Mouse (Mus musculus): Measurements from ENCODE around the gene Ppp2r5e.

Ppp2r5e gene

DNA sequence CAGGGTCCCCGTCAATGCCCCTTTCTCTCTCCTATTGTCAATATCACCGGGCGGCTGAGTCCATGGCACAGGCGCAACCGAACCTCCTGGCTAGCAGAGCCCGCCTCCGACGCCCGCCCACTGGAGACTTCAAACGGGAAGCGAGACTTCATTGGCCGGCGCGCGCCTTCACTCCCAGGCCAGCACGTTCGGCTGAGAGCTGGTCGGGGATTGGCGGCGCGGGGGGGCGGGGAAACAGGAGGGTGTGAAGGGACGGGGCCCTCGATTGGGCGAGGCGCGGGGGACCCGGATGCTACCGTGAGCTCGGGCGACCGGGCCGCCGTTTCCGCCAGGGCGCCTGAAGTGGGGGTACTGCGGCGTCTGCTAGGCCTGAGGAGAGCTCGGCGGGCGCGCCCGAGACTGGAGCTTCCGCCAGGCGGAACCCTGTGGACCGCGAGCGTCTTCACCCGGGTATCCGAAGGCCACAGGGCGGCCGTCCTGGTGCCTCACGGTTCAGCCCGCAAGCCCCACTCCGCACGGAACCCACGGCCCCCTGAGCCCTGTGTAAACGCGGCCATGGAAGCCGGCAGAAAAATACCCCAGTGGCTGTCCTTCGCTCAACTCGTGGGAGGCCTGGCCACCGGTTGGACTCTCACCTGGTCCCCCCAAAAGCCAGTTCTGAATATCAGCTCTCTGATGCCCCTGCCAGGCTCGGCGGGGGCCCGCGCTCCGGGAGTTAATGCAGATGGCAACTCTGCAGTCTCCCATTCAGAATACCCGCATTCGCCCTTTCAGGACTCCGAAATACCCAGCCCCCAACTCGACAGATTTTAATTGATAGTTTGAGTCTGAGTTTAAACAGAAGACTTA, at the start of gene Ppp2r5e:
Ppp2r5e (minus strand) TSS at position 92 of the 849 bp plus-strand sequence.
- DNase-seq: peak; percentile 99

DNA sequence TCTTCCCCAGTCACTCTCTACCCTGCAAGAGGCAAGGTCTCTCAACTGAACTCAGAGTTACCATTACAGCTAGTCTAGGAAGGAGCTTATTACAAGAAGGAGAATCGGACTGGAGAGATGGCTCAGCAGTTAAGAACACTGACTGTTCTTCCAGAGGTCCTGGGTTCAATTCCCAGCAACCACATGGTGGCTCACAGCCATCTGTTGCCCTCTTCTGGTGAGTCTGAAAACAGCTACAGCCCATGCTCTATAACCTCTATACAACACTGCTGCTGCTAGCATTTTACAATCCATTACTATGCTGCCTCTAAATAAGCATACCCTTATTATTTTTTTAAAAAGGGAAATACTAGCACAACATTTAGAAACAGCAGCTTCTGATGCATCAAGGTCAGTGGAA, 49.7 kb upstream of the Ppp2r5e start:
- no peak for DNase-seq

DNA sequence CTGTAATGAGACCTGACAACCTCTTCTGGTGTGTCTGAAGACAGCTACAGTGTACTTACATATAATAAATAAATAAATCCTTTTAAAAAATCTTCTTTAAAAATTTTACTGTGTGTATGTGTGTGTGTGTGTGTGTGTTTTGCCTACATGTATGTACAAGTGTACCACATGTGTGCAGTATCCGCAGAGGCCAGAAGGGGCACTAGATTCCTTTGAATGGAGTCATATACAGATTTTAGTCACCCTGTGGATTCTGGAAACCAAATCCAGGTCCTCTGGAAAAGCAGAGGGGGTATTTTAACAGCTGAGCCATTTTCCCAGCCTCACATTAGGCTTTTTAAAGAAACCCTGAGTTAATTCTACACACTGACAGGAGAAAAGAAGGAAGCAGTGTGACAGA, 45.7 kb upstream of the Ppp2r5e start:
- no peak for DNase-seq

DNA sequence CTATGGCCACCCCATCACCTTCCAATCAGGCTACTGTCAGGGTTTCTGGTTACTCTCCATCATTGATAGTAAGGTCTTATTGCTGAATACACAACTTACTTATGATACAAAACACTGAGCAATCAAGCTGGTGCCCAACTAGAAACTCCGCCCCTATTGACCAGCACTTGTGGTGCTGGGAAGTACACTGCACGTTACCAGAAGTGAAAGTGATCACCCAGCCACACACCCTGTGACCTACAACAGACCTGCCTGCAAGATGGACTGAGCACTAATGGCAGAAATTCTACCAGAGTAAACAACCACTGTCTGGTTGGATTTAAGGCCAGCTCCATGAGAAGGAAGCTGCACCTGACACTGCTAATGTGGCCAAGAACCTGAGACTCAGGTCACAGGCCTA, 42.3 kb upstream of the Ppp2r5e start:
- DNase-seq: no peak

DNA sequence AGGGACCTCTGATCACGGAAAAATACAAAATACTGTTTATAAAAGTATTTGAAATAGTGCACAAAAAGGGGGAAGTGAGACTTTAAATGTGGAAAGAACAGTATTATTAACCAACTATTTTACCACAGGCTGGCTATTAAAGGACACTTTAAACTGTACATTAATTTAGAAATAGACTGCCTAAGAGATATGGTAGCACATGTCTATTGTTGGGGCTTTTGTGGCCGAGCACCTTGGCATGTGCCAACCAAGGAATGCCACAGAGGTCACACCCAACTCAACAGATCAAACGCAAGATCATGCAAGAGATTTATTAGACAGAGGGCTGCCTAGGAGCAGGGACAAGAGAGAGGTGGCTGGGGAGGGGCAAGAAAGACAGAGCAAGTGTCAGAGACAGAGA, 41.1 kb upstream of the Ppp2r5e start:
- no peak for DNase-seq

DNA sequence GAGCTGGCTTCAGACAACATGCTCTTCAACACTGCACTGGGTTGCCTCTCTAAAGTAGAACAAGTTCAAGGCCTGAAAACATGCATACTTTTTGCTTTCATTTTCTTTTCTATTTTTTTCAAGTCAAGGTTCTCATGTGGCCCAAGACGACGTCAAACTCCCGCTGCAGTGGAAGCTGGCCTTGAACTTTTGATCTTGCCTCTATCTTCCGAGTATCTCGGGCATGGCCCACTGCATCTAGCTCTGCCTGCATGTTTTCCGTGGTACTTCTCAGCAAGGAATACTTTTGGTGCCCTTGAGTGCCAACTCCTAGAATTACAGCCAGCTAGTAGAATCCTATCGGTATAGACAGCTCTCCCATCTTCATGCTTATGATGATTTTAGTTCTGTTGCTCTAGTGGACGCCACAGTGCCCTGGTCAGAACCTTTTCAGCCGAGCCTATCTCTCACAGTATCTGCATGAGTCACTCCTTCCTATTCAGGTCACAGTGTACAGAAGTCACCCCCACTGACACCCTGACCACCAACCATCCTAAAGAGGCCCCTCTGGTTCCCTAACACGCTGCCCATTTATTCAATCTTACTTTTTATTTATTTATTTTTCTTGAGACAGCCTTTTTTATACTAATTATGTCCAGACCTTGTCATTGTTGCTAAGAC, 39.9 kb upstream of the Ppp2r5e start:
- DNase-seq: no peak

DNA sequence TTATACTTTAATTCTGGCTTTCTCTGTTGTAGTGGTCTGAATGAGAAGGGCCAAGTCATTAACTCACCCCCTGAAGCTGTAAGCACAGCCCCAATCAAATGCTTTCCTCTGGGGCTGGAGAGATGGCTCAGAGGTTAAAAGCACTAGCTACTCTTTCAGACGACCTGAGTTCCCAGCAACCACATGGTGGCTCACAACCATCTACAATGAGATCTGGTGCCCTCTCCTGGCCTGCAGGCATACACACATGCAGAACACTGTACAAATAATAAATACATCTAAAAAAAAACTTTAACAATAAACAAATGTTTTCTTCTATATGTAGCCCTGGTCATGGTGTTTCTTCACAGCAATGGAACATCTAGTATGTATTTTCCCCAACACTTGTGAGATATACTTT, 33.6 kb upstream of the Ppp2r5e start:
- DNase-seq: no peak

DNA sequence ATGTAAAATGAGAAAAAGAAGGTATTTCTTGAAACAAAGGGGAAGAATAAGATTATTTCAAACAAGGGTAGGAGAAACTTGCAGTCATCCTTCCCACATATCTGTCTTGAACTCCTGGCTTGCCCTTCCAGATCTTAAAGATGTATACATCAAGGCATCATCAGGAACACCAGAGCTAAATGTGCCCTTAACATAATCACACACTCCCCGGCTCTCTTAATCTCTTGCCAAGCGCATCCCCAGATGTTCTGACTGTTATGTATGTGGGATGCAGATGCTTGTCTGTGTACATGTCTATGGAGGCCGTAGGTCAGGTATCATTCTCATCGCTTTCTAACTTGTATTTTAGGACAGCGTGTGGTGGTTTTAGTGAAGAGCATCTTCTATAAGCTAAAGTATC, 27.2 kb upstream of the Ppp2r5e start:
- DNase-seq: no peak

DNA sequence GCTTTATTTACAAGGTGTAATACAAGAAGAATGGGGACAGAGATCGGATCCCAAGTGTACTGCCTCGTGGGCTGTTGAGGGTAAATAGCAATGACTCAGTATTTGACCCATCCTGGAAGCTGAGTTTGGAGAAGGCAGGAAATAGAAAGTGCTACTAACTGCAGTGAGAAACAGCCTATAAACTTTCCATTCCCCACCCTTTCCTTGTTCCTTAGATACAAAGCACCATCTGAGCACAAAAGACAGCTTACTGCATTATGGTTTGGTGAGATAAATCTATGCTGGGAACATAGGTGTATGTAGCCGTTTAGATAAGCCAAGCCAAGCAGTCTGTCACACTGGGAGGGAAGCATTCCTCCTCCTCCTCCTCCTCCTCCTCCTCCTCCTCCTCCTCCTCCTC, 26.8 kb upstream of the Ppp2r5e start:
- no peak for DNase-seq

DNA sequence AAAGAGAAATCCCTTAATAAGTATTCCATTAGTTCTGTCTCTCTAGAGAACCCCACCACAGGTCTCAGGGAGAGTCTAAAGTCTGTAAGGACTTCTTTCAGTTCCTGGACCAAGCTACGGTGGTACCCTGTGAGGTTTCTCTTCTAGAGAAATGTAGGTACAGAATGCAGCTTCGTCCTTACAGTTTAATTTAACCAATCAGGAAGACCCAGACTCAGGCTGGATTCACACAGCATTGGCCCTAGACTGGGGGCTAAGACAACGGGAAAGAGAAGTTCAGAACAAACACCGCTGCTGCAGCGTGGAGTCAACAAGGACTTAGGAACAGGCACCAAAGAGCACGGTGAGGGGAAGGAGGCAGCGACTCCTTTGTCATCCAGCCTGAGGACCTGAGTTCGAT, 20.8 kb upstream of the Ppp2r5e start:
- no peak for DNase-seq

DNA sequence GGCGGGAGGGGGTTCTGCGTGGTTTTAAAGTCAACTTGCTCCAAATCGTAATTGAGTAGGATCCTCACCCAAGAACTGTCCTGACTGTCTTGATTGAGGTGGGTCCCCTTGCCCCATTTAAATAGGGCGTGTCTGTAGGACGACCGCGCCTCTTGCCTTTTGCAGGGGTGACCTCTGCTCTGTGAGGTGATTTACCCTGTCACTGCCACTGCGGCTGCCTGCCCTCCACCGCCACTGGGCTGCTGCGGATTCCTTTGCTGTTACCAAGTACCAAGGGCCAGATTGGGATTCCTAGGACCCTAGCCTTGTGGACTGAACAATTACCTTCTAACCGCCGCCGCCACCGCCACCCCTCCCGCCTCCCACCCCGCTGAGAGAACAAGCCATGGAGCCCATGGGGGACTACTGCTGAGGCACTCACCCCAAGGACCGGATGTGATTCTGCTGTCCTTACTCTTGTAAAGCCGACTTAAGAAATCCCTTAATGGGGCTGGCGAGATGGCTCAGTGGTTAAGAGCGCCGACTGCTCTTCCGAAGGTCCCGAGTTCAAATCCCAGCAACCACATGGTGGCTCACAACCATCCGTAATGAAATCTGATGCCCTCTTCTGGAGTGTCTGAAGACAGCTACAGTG, 20.2 kb upstream of the Ppp2r5e start:
- DNase-seq: peak; percentile 31

DNA sequence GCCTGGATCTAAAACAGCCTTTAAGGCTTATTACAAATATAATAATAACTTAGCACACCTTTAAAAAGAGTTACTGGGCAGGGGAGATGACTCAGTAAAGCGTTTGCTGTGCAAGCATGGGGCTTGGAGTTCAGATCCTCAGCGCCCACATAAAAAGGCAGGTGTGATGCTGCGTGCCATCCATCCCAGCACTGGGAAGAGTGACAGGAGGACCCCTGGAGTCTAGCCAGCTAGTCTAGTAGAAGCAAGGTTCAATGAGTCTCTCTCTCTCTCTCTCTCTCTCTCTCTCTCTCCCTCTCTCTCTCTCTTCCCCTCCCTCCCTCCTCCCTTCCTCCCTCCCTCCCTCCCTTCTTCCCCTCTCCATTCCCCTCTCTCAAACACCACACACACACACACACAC, 19.5 kb upstream of the Ppp2r5e start:
- no peak for DNase-seq

DNA sequence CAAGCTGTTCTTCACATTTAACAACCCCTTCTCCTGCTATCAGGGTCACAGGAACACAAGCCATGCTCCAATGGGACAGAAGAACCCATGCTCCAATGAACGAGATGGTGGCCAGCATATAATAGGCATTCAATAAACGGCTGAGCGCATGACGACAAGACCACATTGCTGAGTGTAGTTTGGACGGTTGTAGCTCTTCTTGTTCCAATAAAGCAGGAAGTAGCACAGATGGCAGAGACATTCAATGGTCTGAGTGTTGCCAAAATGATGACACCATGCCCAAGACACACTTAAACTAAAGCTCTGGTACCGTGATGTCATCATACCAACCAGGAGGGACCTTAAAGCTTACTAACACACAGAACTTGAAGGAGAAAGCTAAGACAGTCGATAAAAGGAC, 16.7 kb upstream of the Ppp2r5e start:
- no peak for DNase-seq

DNA sequence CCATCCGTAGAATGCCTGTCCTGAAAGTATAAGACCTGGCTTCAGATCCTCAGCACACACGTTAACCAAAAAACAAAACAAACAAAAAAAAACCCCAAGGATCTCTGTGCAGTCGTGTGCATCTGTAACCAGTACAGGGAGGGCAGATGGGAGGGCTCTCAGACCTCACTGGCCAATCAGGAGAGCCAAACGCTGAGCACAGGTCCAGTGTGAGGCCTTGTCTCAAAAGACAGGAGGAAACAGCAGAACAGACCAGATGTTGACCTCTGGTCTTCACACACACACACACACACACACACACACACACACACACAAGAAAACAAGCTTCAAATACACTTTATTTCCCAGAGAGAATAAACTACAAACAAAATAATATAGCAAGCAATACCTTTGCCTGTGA, 3.4 kb upstream of the Ppp2r5e start:
- DNase-seq: peak; percentile 72

DNA sequence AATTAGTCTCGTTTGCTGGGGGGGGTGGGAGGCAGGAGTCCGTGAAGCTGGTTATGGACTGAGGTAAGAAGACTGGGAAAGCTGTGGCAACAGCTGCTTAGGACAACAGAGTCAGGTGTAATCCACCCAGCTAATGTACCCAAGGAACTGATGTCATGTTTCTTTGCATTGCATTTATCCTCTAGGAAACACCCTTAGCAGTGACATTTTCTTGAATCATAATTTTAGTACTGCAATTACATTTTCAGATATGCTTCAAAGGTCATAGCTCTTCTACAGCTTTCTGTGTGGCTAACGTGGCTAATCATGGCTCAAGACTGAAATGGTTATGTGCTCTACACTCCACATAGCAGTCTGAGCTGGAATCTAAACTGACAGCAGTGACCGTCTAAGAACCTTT, 2.9 kb upstream of the Ppp2r5e start:
- DNase-seq: no peak

DNA sequence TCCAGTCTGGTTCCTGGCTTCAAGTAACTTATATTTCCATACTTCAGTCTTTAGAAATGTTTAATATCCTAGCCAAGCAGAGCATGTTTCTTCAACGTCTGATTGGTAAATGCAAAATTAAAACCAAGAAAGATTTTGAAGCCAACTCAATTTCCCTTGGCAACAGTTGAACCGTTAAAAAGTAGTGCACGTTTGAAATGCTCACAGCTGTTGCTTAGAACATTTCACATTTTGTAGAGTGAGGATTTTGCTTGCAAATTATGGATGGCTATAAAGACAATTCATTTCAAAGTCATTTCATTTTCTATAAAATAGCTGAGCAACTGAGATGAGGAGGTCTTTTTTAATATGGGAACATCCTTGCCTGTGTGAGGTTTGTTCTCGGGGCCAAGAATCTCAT, 1.7 kb upstream of the Ppp2r5e start:
- no peak for DNase-seq

DNA sequence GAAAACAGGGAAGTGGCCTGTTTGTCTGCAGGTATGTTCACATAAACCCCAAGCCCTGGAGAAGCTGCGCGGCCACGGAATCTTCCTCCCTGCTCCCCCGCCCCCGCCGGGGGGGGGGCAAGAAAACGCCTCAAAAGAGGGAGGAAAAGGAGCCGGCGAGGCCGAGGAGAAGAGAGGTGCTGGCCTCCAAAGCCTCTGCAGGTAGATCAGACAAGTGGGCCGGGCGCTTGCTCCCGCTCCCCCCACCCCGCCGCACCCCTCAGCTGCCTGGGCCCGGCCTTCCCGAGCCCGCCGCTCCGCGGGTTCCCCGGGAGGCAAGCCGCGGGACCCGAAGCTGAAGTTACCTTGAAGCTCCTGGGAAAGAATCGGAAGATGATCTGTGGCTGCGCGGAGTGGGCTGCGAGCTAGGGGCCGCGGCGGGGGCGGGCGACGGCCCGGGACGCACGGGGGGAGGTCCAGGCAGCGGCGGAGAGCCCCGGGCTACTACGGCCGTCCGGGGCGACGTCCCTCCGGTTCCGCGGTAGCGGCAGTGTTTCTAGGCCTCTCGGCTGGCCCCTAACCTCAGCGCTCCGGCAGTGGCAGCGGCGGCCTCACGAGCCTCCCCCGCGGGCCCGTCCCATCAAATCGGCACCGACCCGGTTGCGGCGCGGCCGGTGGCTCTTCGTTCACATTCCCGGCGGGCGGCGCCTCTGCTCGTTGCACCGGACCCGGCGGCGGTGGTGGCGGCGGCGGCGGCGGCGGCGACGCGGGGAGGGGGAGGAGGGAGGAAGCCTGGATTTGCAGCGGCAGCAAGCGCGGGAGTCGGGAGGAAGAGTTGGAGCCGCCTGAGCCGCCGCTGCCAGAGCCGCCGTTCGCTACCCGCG, 523 bp downstream of the Ppp2r5e start:
- DNase-seq: peak; percentile 48

DNA sequence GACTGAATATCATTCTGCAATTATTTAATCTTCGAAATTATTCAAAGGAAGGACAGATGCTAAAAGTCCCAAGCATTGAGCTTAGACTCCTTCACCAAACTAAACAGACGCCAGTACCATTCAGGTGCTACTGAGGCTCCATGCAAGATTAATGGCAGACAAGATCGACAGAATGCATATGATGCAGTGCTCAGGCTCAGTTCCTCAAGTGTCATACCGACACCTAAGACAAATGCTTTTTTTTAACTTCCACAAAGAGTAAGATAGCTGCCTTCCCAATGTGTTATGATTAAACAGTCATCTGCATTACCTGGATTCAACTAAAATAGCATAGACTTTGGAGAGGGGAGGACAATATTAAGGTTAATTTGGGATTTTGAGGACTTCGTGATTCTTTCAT, 1.6 kb downstream of the Ppp2r5e start:
- DNase-seq: no peak

DNA sequence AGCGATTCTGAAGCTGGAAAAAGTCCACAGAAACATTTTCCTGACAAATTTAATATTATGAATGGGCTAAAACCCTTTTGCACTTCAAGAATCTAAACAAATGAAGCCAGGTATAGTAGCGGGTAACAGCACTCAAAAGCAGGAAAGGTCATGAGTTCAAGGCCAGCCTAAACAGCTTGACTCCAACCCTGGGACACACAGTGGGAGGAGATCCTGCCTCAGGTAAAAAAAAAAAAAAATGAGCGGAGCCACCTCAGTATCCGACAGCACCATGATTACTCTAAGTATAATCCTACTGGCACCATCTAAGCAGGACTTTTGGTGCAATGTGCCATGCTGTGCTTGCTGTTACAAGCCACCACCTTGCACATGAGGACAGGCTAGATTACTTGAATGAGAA, 2.2 kb downstream of the Ppp2r5e start:
- no peak for DNase-seq

DNA sequence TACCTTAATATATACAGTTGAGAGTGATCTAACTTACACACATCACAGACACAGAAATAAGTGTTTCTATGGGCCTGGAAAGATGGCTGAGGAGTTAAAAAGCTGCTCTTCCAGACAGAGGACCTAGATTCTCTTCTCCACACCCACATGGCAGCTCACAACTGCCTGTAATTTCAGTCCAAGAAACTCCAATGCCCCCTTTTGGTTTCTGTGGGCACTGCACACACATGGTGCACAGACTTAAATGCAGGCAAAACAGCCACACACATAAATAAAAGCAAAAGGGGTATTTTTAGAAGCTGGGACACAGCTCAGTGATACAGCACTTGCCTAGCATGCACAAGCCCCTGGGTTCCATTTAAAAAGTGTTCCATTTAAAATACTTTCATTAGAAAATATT, 8.5 kb downstream of the Ppp2r5e start:
- no peak for DNase-seq

DNA sequence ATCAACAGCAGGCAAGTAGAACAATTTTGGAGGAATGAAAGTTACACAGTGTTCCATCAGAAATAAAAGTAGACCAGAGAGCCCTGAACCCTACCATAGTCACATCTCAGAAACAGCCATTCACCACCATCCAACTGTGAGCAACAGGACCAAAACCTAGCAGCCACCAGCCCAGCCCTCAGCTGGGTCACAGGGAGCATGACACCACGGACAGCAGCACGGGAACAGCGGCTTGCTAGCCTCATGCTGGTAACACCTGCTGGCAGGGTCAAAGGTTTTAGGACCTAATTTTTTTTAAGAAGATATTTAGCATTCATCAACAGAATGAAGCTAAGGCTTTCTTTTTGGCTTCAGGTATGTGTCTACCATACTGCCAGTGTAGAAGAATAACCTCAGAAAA, 12.3 kb downstream of the Ppp2r5e start:
- no peak for DNase-seq

DNA sequence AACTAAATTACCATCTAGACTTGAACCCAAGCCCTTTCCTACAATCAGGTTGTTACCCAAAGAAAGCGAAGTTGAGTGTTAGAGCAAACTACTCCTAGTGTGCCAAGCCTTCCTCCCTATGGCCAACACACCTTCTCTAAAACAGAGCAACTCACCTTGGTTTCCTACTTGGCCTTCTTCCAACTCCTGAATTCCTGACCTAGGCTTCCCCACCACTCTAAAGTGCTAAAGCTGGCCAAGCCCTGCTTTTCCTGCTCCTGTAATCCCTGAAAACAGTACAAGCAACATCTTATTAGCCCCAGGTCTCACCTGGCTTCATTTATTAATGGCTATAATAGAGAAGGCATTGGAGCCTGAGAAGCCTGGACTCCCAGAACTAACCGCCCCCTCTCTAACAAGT, 17.0 kb downstream of the Ppp2r5e start:
- DNase-seq: no peak

DNA sequence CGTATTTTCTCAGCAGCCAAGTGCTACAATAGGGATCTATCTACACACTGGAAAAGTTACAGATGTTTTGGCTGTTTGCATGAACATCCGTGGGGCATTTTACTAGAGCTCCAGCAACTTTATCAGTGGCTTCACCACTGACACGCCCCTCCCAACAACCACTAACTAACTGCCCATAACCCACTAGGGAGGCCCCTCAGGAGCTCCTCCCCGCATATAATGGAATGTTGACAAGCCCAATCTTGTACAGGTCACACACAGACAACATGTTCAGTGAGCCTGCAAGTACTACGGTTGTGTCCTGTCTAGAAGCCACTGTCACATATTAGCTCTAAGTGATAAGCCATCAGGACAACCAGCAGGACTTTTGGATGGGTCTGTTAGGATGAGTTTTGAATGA, 18.8 kb downstream of the Ppp2r5e start:
- DNase-seq: no peak

Measured in kidney, adult 11 months (tissue).